Mouse (Mus musculus): ENCODE measurements around the gene Lrch3. TPM values are rescaled to one million over a fixed set of nuclear protein-coding genes. Genes with fewer than 3 reads are reported as not detected.

The Lrch3 gene
- polyA plus RNA-seq (2021; fragmentation: Nextera tagmentation) = 6.5 and 8.7 TPM in 2 replicates
- long read RNA-seq, experiment 1, full-length matches to known transcripts = 2 of 12 reads
- long read RNA-seq, experiment 1, partial matches to known transcripts = 5 of 12 reads
- long read RNA-seq, experiment 1, other reads (novel, unspliced or antisense) = 5 of 12 reads
- long read RNA-seq, experiment 2, full-length matches to known transcripts = 22 of 77 reads
- long read RNA-seq, experiment 2, partial matches to known transcripts = 10 of 77 reads
- long read RNA-seq, experiment 2, other reads (novel, unspliced or antisense) = 45 of 77 reads

GRCm38 (mm10) chr16:32913937-32914881, at the start of gene Lrch3:
Lrch3 (plus strand) TSS chr16:32914100.

DNA sequence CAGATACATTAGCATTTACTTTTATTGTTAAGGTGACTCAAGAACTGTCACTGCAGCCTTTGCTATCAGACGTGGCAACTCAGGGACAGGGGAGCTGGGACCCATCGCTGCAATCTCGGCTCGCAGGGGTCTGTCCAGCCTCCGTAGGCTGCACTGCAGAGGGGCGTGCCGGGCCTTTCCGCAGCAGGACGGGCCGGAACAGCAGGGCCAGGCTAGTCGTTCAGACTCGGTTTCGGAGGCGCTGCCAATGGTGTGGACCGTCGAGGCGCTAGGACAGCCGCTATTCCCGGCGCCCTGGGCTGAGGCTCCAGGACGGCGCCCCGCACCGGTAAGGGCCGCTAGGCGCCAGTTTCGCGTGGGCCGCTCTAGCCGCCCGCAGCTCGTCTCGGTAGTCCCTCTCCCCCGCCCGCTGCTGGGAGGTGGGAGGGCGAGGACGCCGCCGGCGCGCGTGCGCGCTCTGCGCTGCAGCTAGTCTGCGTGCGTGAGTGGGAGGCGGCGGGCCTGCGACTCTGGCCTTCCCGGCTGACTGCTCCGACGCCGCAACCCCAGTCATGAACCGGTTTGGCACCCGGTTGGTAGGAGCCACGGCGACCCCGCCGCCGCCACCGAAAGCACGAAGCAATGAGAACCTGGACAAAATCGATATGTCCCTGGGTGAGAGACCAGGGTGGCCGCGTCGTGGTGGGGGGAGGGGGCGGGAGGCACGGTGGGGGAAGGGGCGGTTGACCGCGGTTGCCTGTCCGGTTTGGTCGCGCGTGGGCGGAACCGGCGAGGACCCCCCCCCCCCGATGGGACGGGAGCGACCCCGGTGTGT, 36.4 kb upstream of the Lrch3 start, which contains the start of the genes Fyttd1 and Rubcn:
TSS of gene Fyttd1 (plus strand) at position 158 of the 814 bp plus-strand sequence.
TSS of gene Rubcn (minus strand) at position 424 of the 814 bp plus-strand sequence.

DNA sequence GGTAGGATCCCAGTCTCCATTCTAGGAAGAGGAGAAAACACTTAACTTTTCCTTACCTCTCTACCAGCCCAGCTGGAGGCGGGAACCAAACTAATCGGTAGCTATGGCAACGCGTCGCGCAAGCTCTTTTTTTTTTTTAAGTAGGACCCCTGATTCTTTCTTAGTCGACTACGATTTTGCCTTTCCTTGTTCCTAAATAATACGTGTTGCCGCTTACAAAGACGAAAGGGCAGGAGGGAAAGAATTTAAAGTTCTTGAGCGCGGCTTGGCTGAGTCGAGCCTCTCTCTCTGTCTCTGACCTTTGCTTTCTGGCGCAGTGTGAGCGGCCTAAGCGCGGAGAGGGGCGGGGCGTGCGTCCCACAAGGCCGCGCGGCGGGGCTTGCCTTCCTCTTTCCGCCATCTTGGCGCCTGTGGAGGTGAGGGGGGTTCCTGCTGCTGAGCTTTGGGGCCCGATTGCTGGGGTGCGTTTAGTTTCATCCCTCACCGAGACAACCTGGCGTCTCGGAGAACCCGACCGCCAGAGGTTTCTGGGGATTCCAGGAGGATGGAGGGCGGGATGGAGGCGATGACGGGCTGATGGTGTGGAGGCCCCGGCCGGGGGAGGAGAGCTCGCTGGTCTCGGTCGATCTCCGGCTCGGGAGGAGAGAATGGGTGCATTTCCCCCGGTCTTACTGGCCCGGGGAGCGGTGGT, 142.3 kb downstream of the Lrch3 start, which contains the start of the genes Iqcg and Rpl35a:
TSS of gene Iqcg (minus strand) at position 124 of the 691 bp plus-strand sequence.
TSS of gene Rpl35a (plus strand) at position 359 of the 691 bp plus-strand sequence.

GRCm38 (mm10) chr16:33062024-33062681, 148.3 kb downstream of the Lrch3 start, which contains the start of gene Lmln:
Lmln (plus strand) TSS chr16:33062521.

Other genes starting within 250 kb of the Lrch3 start
- 0.18 TPM in 1 of 2 replicates, not detected in the other for gene Muc4, start 178.2 kb upstream of the Lrch3 start, polyA plus RNA-seq (2021; fragmentation: Nextera tagmentation)
- gene Muc20, start 116.7 kb upstream of the Lrch3 start, polyA plus RNA-seq (2021; fragmentation: Nextera tagmentation) = not detected in 2 replicates
- not detected in 2 replicates for gene Smbd1, start 103.6 kb upstream of the Lrch3 start, polyA plus RNA-seq (2021; fragmentation: Nextera tagmentation)
- 98.9 and 111 TPM in 2 replicates for gene Fyttd1, start 36.6 kb upstream of the Lrch3 start, polyA plus RNA-seq (2021; fragmentation: Nextera tagmentation)
- gene Rubcn, start 36.3 kb upstream of the Lrch3 start, polyA plus RNA-seq (2021; fragmentation: Nextera tagmentation) = 17.0 and 19.2 TPM in 2 replicates
- gene Iqcg, start 142.1 kb downstream of the Lrch3 start, polyA plus RNA-seq (2021; fragmentation: Nextera tagmentation) = 1.5 and 2.8 TPM in 2 replicates
- 2,362 and 2,668 TPM in 2 replicates for gene Rpl35a, start 142.4 kb downstream of the Lrch3 start, polyA plus RNA-seq (2021; fragmentation: Nextera tagmentation)
- 2.1 and 2.2 TPM in 2 replicates for gene Lmln, start 148.4 kb downstream of the Lrch3 start, polyA plus RNA-seq (2021; fragmentation: Nextera tagmentation)